Mouse (Mus musculus): ENCODE data around the gene Snx1. TPM values are rescaled to one million over a fixed set of nuclear protein-coding genes. Genes with fewer than 3 reads are reported as not detected.

Snx1 gene
- total RNA-seq, 2 experiments from 2014 or later = 73.8 to 87.8 TPM

GRCm38 (mm10) chr9:66091327-66092231 lies 34.8 kb downstream of the Snx1 start:
- DNase-seq (ENCODE audit: extremely low spot score in 1 of 2, low spot score in 1 of 2) = no peak

GRCm38 (mm10) chr9:66090593-66091244 lies 35.7 kb downstream of the Snx1 start:
- DNase-seq (ENCODE audit: extremely low spot score in 1 of 2, low spot score in 1 of 2) = no peak

- peak in 1 of 2 experiments; percentile 68 for DNase-seq (ENCODE audit: extremely low spot score in 1 of 2, low spot score in 1 of 2)
These were observed 38.0 kb downstream of the Snx1 start for GRCm38 (mm10) chr9:66088411-66088810.

DNA sequence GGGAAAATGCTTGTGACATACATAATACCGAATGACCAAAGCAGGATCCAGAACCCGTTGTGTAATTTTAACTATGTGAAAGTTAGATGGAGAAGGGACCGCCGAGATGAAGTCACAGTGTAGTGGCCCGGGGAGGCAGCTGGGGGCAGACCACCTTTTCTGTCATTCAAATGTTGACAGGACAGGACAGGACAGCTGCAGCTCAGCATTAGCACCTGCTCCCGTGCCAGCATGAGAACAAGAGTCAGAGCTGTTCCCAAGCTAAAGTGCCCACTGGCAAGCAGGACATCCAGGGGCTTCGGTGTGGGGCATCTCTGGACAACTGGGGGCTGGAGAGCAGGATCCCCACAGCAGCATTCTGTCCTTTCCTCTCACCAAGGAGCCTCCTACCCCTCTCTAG lies 39.3 kb downstream of the Snx1 start:
- no peak for DNase-seq (ENCODE audit: extremely low spot score in 1 of 2, low spot score in 1 of 2)

DNA sequence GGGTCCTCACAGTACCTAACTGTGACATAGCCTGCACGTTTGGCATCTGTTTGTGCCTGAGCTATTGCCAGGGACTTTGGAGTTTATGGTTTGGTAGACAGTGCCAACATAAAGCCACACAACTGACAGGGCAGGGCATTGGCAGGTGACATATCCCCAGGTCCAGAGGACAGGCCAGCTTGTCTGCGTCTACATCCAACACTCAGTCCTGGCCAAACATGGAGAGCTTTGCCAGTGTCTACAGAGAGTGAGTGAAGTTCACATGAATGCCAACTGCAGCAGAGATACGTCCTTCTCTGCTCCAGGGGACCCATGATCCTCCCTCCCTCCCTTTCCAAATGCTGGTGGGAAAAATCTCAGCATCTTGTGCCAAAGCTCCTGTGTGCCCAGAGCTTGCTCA lies 42.2 kb downstream of the Snx1 start:
- DNase-seq (ENCODE audit: extremely low spot score in 1 of 2, low spot score in 1 of 2) = no peak

GRCm38 (mm10) chr9:66081999-66082398 lies 44.4 kb downstream of the Snx1 start:
- no peak for DNase-seq (ENCODE audit: extremely low spot score in 1 of 2, low spot score in 1 of 2)

- DNase-seq (ENCODE audit: extremely low spot score in 1 of 2, low spot score in 1 of 2) = no peak
These were observed 45.5 kb downstream of the Snx1 start for GRCm38 (mm10) chr9:66080804-66081459.

GRCm38 (mm10) chr9:66078493-66078892 lies 47.9 kb downstream of the Snx1 start:
- no peak for DNase-seq (ENCODE audit: extremely low spot score in 1 of 2, low spot score in 1 of 2)

- DNase-seq (ENCODE audit: extremely low spot score in 1 of 2, low spot score in 1 of 2) = no peak
These were observed 48.3 kb downstream of the Snx1 start for GRCm38 (mm10) chr9:66078072-66078471.

DNA sequence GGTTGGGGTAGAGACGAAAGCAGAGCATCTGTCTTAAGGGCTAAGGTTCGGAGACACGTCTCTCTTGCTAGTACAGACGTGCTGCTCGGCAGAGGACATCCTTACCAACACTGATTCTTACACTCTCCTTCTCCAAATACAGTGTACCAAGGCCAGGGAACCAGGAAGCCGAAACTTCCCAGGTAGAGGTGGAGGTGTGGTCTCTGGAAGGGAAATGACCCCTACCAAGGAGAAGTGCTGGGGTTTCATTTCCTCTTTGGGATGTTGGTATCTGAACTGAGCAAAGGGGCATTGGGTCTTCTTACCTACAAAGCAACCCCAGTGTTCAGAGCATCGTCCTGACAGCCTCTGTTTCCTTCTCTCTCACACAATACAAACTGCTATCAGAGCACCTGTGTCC lies 53.6 kb downstream of the Snx1 start:
- DNase-seq (ENCODE audit: extremely low spot score in 1 of 2, low spot score in 1 of 2) = no peak

DNA sequence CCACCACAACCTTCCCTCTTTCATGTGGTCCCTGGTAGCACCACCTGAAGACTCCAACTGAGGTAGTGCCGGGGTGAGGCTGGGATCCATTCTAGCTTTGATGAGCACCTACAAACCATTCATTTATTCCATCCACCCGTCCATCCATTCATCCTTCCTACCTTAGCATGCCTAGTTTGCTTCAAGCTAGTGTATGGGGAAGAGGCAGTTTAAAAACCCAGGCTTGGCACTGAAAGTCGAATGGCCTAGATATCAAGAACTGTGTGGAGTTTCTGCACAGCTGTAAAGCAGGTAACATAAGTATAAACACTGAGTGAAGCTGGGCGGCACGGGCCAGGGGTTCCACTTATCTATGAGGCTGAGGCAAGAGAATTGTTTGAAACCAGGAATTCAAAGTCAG lies 56.2 kb downstream of the Snx1 start:
- no peak for DNase-seq (ENCODE audit: extremely low spot score in 1 of 2, low spot score in 1 of 2)

GRCm38 (mm10) chr9:66069583-66069982 lies 56.8 kb downstream of the Snx1 start, which contains the start of gene Snx22:
Snx22 (minus strand) TSS chr9:66069719.
- DNase-seq (ENCODE audit: extremely low spot score in 1 of 2, low spot score in 1 of 2) = peak in 1 of 2 experiments; percentile 44

GRCm38 (mm10) chr9:66068971-66069391 lies 57.4 kb downstream of the Snx1 start:
- no peak for DNase-seq (ENCODE audit: extremely low spot score in 1 of 2, low spot score in 1 of 2)

DNA sequence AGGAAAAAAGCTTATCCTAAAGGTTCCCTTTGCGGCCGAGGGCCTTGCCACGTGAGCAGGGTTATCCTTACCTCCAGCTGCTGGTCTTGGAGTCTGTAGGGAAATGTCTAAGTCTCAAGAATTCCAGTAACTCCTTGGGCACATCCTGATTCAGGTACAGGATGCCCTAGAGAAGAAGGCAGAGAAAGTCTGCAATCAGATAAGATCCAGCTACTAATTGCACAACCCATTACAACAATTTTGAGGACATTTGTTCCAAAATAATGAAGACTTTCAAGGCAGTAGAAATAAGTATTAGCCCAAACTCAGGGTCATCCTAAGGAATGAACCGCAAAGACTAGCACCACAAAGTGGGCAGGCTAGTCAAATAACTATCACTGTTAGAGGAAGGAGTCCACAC lies 58.3 kb downstream of the Snx1 start:
- no peak for DNase-seq (ENCODE audit: extremely low spot score in 1 of 2, low spot score in 1 of 2)

- DNase-seq (ENCODE audit: extremely low spot score in 1 of 2, low spot score in 1 of 2) = no peak
These were observed 58.8 kb downstream of the Snx1 start for GRCm38 (mm10) chr9:66067542-66067941.

GRCm38 (mm10) chr9:66066791-66067190 lies 59.6 kb downstream of the Snx1 start:
- no peak for DNase-seq (ENCODE audit: extremely low spot score in 1 of 2, low spot score in 1 of 2)

DNA sequence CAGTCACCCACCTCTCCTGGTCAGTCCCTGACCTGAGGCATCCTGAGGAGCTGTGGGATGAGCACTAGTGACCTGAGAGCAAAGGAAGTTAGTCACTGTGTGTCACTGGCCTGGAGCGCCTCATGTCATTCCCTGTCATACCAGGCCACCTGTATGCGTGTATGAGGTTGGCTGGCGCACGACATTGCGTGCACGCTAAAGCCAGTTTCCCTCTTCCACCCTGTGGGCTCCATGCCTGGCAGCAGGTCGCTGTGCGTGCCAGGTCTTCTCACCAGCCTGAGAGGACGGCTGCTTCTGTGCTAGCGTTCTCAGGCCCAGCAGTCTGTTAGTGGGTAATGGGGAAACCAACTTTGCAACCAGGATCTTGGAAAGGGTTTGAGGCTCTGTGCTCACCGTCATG lies 62.1 kb downstream of the Snx1 start:
- DNase-seq (ENCODE audit: extremely low spot score in 1 of 2, low spot score in 1 of 2) = no peak

DNA sequence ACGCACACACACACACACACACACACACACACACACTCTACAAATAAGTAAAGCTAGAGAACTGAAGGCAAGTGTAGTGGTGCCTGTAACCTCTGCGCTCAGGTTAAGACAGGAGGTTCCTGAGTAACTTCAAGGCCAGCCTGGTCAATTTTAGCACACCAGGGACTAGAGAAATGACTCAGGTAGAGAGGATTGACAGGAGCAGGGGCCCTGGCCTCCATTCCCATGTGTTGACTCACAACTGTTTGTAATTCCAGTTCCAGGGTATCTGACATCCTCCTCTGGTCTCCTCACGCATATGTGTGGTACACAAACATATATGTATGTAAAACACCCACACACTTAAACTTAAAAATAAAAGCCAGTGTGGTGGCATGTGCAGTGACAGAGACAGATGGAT lies 62.9 kb downstream of the Snx1 start:
- no peak for DNase-seq (ENCODE audit: extremely low spot score in 1 of 2, low spot score in 1 of 2)

DNA sequence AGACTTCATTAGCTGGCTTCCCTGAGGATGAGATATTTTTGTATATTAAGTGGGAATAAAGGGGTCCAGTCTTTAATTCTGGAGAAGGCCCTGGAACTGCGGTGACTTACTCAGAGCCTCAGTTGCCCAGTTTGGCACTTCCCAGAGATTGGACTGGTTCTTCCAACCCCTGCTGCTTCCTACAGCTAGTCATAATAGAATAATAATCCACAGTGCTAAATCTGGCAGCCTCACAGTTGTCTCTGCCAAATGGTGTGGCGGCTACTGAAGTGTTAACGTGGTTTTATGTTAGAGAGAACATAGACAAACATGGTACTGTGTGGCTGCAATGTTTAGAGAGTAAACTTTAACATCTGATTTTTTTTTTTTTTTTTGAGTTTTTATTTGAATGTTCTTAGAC lies 64.7 kb downstream of the Snx1 start:
- DNase-seq (ENCODE audit: extremely low spot score in 1 of 2, low spot score in 1 of 2) = no peak

DNA sequence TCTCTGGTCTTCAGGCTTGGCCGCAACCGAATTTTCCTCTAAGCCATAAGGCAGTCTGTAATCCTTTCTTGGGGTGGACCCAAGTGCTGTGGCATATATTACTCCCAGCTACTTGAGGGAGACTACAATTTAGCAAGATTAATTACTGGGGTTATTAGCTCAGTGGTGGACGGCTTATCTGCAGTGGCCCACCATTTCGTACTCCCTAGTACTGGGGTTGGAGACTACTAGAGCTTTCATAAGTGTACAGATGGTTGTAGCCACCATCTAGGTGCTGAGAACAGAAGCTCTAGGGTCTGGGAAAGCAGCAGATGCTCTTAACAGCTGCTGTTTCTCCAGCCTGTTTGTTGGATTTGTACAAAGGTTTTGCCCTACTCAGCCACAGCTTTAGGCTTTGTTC lies 65.4 kb downstream of the Snx1 start:
- no peak for DNase-seq (ENCODE audit: extremely low spot score in 1 of 2, low spot score in 1 of 2)

DNA sequence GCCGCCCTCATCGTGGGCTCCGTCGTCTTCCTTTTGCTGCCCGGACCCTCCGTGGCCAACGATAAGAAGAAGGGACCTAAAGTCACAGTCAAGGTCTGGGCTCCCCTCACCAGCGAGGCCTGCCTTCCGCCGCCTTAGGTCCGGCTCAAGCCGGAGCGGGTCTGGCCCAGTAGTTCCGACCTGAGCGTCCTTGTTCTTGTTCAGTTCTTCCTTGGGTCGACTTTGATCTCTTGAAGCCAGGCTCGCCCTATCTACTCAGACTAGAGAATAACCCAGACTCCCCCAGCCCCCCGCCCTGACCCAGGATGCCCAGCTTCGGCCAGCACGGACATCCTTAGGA lies 66.1 kb downstream of the Snx1 start:
- DNase-seq (ENCODE audit: extremely low spot score in 1 of 2, low spot score in 1 of 2) = no peak
